Mouse (Mus musculus) ovary, adult 2 months (tissue): ENCODE measurements around the gene Fam169a. TPM values are rescaled to one million over a fixed set of nuclear protein-coding genes. Genes with fewer than 3 reads are reported as not detected.

Source experiments
- polyA plus RNA-seq: library from polyadenylated mRNA; depleted of rRNA; stranded (reverse); fragments of >200 nt; gene quantifications from 2 replicates; pipeline ENCODE4 v1.2.3, GENCODE M21; 2012; rRNA removed

Fam169a gene
- 0.34 and 0.46 TPM in 2 replicates for polyA plus RNA-seq

GRCm38 (mm10) chr13:97066649-97067550, at the start of gene Fam169a:
TSS of gene Fam169a (plus strand) at chr13:97067286.

GRCm38 (mm10) chr13:97034262-97034661, 32.8 kb upstream of the Fam169a start, which contains the start of gene 1700029F12Rik:
TSS of gene 1700029F12Rik (minus strand) at chr13:97034362.

GRCm38 (mm10) chr13:97099187-97099852, 32.2 kb downstream of the Fam169a start, which contains the start of gene Gm6169:
TSS of gene Gm6169 (minus strand) at chr13:97099237.

GRCm38 (mm10) chr13:97137466-97138400, 70.6 kb downstream of the Fam169a start, which contains the start of the genes Gfm2 and Nsa2:
TSS of gene Gfm2 (plus strand) at chr13:97137937.
TSS of gene Nsa2 (minus strand) at chr13:97137937.

Other genes with a start within 250 kb of the Fam169a start
- 4.3 and 4.4 TPM in 2 replicates for gene Gcnt4, start 142.6 kb upstream of the Fam169a start, polyA plus RNA-seq
- 0.19 and 0.20 TPM in 2 replicates for gene 1700029F12Rik, start 32.9 kb upstream of the Fam169a start, polyA plus RNA-seq
- gene Gm6169, start 32.0 kb downstream of the Fam169a start, polyA plus RNA-seq = 2.9 and 3.4 TPM in 2 replicates
- gene Gfm2, start 70.7 kb downstream of the Fam169a start, polyA plus RNA-seq = 20.4 and 21.0 TPM in 2 replicates
- gene Nsa2, start 70.7 kb downstream of the Fam169a start, polyA plus RNA-seq = 17.1 and 19.4 TPM in 2 replicates
- gene Hexb, start 131.1 kb downstream of the Fam169a start, polyA plus RNA-seq = 146 and 249 TPM in 2 replicates
- gene Enc1, start 173.8 kb downstream of the Fam169a start, polyA plus RNA-seq = 20.1 and 20.8 TPM in 2 replicates